Mouse (Mus musculus): Measurements from ENCODE around the gene Rab5if. TPM values are rescaled to one million over a fixed set of nuclear protein-coding genes. Genes with fewer than 3 reads are reported as not detected.
"Not testable (repeated sequence)": the region's sequence is repeated elsewhere in the genome, so short reads cannot be mapped to it uniquely, and the experiment has no call there.

The Rab5if gene
- polyA plus RNA-seq (2015; fragmentation: Nextera tagmentation; extraction: Ambion mirVana): 145 and 148 TPM in 2 replicates

GRCm38 (mm10) chr2:156862772-156863486, at the start of gene Rab5if:
Gene Rab5if (plus strand): TSS chr2:156863128.
- Histone ChIP-seq H3K9ac (peak within 1 kb of the TSS; percentile 86), H3K4me3 (peak within 1 kb of the TSS; percentile 86), H3K27ac (replicated peaks) (peak within 1 kb of the TSS; percentile 90), H3K4me1 (replicated peaks) (peaks cover 28% of the 10 kb centered on the region), H3K4me2 (peak within 1 kb of the TSS; percentile 78), H3K36me3 (peaks cover 20% of the 10 kb centered on the region), H3K27me3 (no peaks in the 10 kb centered on the region), H3K9me3 (no peaks in the 10 kb centered on the region)
- under 1% methylated on average over 75 of the region's 98 CpGs for WGBS
- peak; percentile 96 for ATAC-seq (ENCODE audit: low FRiP score, low read depth)

GRCm38 (mm10) chr2:156814344-156814801, 48.6 kb upstream of the Rab5if start:
- WGBS: 2% methylated on average over 8 of the region's 8 CpGs
- H3K36me3 ChIP-seq: no peaks in the 10 kb centered on the region
- H3K4me2 ChIP-seq: no peak overlapping the region
- no peaks in the 10 kb centered on the region for H3K27me3 ChIP-seq
- H3K4me1 ChIP-seq (replicated peaks): no peaks in the 10 kb centered on the region
- H3K9ac ChIP-seq: no peak overlapping the region
- H3K27ac ChIP-seq (replicated peaks): no peak overlapping the region
- no peak overlapping the region for H3K4me3 ChIP-seq
- no peak for ATAC-seq (ENCODE audit: low FRiP score, low read depth)
- H3K9me3 ChIP-seq: no peaks in the 10 kb centered on the region

GRCm38 (mm10) chr2:156814893-156815292, 48.0 kb upstream of the Rab5if start:
- no peaks in the 10 kb centered on the region for H3K4me1 ChIP-seq (replicated peaks)
- no peaks in the 10 kb centered on the region for H3K36me3 ChIP-seq
- no peaks in the 10 kb centered on the region for H3K27me3 ChIP-seq
- no peak overlapping the region for H3K4me3 ChIP-seq
- H3K9ac ChIP-seq: no peak overlapping the region
- H3K4me2 ChIP-seq: no peak overlapping the region
- no peak for ATAC-seq (ENCODE audit: low FRiP score, low read depth)
- H3K9me3 ChIP-seq: no peaks in the 10 kb centered on the region
- H3K27ac ChIP-seq (replicated peaks): no peak overlapping the region
- 46% methylated on average over 5 of the region's 5 CpGs for WGBS

- Histone ChIP-seq H3K27ac (replicated peaks) (no peak overlapping the region), H3K9ac (no peak overlapping the region), H3K4me2 (no peak overlapping the region), H3K4me3 (no peak overlapping the region), H3K9me3 (no peaks in the 10 kb centered on the region), H3K4me1 (replicated peaks) (no peaks in the 10 kb centered on the region), H3K36me3 (no peaks in the 10 kb centered on the region), H3K27me3 (no peaks in the 10 kb centered on the region)
- no peak for ATAC-seq (ENCODE audit: low FRiP score, low read depth)
- 75% methylated on average over 3 of the region's 3 CpGs for WGBS
Measured at GRCm38 (mm10) chr2:156815412-156815811, 47.5 kb upstream of the Rab5if start.

- H3K27me3 ChIP-seq: no peaks in the 10 kb centered on the region
- no peak overlapping the region for H3K9ac ChIP-seq
- no peak overlapping the region for H3K4me3 ChIP-seq
- no peak overlapping the region for H3K27ac ChIP-seq (replicated peaks)
- 86% methylated on average over 1 of the region's 1 CpGs for WGBS
- H3K36me3 ChIP-seq: no peaks in the 10 kb centered on the region
- no peak overlapping the region for H3K4me2 ChIP-seq
- no peaks in the 10 kb centered on the region for H3K4me1 ChIP-seq (replicated peaks)
- no peak for ATAC-seq (ENCODE audit: low FRiP score, low read depth)
- no peaks in the 10 kb centered on the region for H3K9me3 ChIP-seq
Measured at GRCm38 (mm10) chr2:156816116-156816515, 46.8 kb upstream of the Rab5if start.

- H3K4me3 ChIP-seq; H3K36me3 ChIP-seq; H3K9ac ChIP-seq; ATAC-seq (ENCODE audit: low FRiP score, low read depth); H3K27me3 ChIP-seq; H3K4me2 ChIP-seq; H3K4me1 ChIP-seq (replicated peaks); H3K9me3 ChIP-seq; H3K27ac ChIP-seq (replicated peaks): not testable (repeated sequence)
- 84% methylated on average over 6 of the region's 6 CpGs for WGBS
Measured at GRCm38 (mm10) chr2:156825128-156825527, 37.8 kb upstream of the Rab5if start.

GRCm38 (mm10) chr2:156834336-156834735, 28.6 kb upstream of the Rab5if start:
- Histone ChIP-seq H3K9me3 (no peaks in the 10 kb centered on the region), H3K36me3 (peaks cover 6% of the 10 kb centered on the region), H3K27ac (replicated peaks) (no peak overlapping the region), H3K9ac (no peak overlapping the region), H3K27me3 (no peaks in the 10 kb centered on the region), H3K4me3 (no peak overlapping the region), H3K4me2 (no peak overlapping the region), H3K4me1 (replicated peaks) (no peaks in the 10 kb centered on the region)
- 89% methylated on average over 11 of the region's 11 CpGs for WGBS
- ATAC-seq (ENCODE audit: low FRiP score, low read depth): no peak

- WGBS: 68% methylated on average over 6 of the region's 6 CpGs
- 0 out of 2 replicates have a peak overlapping the region, but pooled peaks have one; percentile 66 for H3K4me3 ChIP-seq
- H3K9me3 ChIP-seq: no peaks in the 10 kb centered on the region
Measured at GRCm38 (mm10) chr2:156838839-156839238, 24.1 kb upstream of the Rab5if start.

GRCm38 (mm10) chr2:156839319-156840191, 23.4 kb upstream of the Rab5if start, which contains the start of gene Tgif2:
Gene Tgif2 (plus strand): TSS chr2:156840007.
- H3K36me3 ChIP-seq: no peaks in the 10 kb centered on the region
- peak within 1 kb of the TSS; percentile 98 for H3K4me2 ChIP-seq
- 2% methylated on average over 52 of the region's 61 CpGs for WGBS
- H3K4me1 ChIP-seq (replicated peaks): peaks cover 45% of the 10 kb centered on the region
- H3K9me3 ChIP-seq: no peaks in the 10 kb centered on the region
- peak within 1 kb of the TSS; percentile 82 for H3K27ac ChIP-seq (replicated peaks)
- peak within 1 kb of the TSS; percentile 56 for H3K9ac ChIP-seq
- peak within 1 kb of the TSS; percentile 66 for H3K4me3 ChIP-seq
- H3K27me3 ChIP-seq: peaks cover 15% of the 10 kb centered on the region
- peak; percentile 74 for ATAC-seq (ENCODE audit: low FRiP score, low read depth)

More at GRCm38 (mm10) chr2:156838839-156839238, 24.1 kb upstream of the Rab5if start:
- peak overlapping the region; percentile 98 for H3K4me2 ChIP-seq
- H3K9ac ChIP-seq: no peak overlapping the region
- H3K4me1 ChIP-seq (replicated peaks): peaks cover 41% of the 10 kb centered on the region
- no peak overlapping the region for H3K27ac ChIP-seq (replicated peaks)
- H3K36me3 ChIP-seq: no peaks in the 10 kb centered on the region
- H3K27me3 ChIP-seq: peaks cover 15% of the 10 kb centered on the region
- ATAC-seq (ENCODE audit: low FRiP score, low read depth): no peak

GRCm38 (mm10) chr2:156840301-156841027, 22.5 kb upstream of the Rab5if start:
- under 1% methylated on average over 68 of the region's 79 CpGs for WGBS
- no peaks in the 10 kb centered on the region for H3K36me3 ChIP-seq
- H3K9me3 ChIP-seq: no peaks in the 10 kb centered on the region
- peaks cover 15% of the 10 kb centered on the region for H3K27me3 ChIP-seq
- peak overlapping the region; percentile 66 for H3K4me3 ChIP-seq
- peak overlapping the region; percentile 56 for H3K9ac ChIP-seq
- H3K4me1 ChIP-seq (replicated peaks): peaks cover 53% of the 10 kb centered on the region
- peak overlapping the region; percentile 98 for H3K4me2 ChIP-seq
- peak; percentile 28; the same call in 1 of the 2 replicates for ATAC-seq (ENCODE audit: low FRiP score, low read depth)
- H3K27ac ChIP-seq (replicated peaks): peak overlapping the region; percentile 82

GRCm38 (mm10) chr2:156841028-156841840, 21.7 kb upstream of the Rab5if start:
- peak overlapping the region; percentile 56 for H3K9ac ChIP-seq
- peak; percentile 27; the same call in 1 of the 2 replicates for ATAC-seq (ENCODE audit: low FRiP score, low read depth)
- peak overlapping the region; percentile 98 for H3K4me2 ChIP-seq
- no peaks in the 10 kb centered on the region for H3K9me3 ChIP-seq
- no peaks in the 10 kb centered on the region for H3K36me3 ChIP-seq
- H3K27me3 ChIP-seq: peaks cover 15% of the 10 kb centered on the region
- WGBS: under 1% methylated on average over 38 of the region's 42 CpGs
- peaks cover 58% of the 10 kb centered on the region for H3K4me1 ChIP-seq (replicated peaks)
- peak overlapping the region; percentile 82 for H3K27ac ChIP-seq (replicated peaks)
- H3K4me3 ChIP-seq: peak overlapping the region; percentile 66
